Mouse (Mus musculus): ENCODE results near the gene Tmem214.
A peak's percentile ranks its signal among the peaks of the same experiment; 100 is the strongest.

Tmem214 gene

DNA sequence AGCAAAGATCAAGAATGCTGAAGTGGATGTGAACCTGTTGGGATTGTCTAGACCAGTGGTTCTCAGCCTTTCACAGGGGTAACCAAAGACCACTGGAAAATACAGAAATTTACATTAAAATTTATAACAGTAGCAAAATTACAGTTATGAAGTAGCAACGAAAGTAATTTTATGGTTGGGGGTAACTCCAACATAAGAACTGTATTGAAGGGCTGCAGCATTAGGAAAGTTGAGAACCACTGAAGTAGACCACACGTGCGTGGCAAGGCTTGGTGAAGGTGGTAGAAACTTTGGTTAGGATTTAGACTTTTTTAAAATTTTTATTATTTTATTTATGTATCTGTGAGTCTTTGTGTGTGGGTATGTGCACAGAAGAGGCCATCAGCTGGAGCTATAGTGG, at the start of gene Tmem214:
Gene Tmem214, plus strand, starts transcription at position 301 of the 400 bp plus-strand sequence.
- no peak for DNase-seq

DNA sequence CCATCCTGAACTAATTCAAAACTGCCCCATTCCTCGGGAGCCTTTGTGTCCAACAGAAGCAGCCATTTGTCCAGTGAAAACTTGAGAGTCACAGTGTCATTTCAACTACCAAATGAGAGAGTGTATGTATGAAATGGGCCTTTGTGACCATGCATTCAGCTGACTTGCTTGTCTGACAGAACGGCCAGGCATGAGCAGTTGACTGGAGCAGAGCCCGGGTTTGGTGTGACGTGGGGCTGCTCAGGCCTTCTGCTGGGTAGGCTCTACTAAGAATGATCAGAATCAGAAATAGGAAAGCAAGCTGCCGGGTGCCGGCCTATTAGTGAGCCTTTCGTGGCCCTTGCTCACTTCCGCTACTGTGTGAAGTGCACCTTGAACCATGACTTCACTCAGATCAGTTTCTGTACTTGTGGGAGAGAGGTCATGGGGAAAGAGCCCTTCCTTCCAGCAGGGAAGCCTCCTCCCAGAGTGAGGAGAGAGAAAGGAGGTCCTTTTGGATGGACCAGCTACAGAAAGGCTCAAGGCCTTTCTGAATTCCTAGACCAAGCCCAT, 49.0 kb upstream of the Tmem214 start:
- no peak for DNase-seq

DNA sequence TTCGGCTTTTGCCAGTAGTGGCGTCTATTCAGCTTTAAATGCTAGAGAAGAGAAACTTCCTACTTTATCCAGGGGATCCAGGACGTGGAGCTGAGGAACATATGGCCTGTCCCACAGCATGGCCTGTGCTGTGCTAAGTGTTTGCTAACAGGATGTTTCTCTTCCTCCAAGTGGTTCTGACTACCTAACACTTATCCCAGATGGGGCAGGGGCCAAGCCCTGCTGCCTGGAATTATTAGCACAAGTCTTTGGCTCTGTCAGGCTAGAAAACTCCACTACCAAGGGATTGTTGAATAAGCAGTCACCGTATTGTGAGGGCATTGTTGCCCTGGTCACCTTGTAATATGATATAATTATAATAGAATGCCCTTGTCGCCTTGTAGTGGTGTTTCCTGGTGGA, 45.1 kb upstream of the Tmem214 start:
- no peak for DNase-seq

DNA sequence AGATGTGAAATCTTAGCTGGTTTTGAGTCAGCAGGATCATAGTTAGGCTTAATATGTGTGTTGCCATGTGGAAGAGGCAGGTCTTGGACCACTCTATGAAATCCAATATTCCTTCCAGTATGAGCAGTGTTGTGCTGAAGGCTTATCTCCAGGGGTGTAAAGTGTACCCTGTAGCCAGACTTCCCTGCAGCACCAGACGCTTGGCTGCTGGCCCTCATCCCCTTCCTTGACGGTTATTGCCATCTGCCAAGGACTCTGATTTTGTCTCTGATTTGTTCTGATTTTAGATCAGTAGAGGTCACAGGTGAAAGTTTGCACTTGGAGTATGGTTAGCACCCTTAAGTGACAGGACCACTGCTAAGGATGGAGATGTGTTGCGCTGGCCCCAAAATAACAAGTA, 44.7 kb upstream of the Tmem214 start:
- DNase-seq: no peak

DNA sequence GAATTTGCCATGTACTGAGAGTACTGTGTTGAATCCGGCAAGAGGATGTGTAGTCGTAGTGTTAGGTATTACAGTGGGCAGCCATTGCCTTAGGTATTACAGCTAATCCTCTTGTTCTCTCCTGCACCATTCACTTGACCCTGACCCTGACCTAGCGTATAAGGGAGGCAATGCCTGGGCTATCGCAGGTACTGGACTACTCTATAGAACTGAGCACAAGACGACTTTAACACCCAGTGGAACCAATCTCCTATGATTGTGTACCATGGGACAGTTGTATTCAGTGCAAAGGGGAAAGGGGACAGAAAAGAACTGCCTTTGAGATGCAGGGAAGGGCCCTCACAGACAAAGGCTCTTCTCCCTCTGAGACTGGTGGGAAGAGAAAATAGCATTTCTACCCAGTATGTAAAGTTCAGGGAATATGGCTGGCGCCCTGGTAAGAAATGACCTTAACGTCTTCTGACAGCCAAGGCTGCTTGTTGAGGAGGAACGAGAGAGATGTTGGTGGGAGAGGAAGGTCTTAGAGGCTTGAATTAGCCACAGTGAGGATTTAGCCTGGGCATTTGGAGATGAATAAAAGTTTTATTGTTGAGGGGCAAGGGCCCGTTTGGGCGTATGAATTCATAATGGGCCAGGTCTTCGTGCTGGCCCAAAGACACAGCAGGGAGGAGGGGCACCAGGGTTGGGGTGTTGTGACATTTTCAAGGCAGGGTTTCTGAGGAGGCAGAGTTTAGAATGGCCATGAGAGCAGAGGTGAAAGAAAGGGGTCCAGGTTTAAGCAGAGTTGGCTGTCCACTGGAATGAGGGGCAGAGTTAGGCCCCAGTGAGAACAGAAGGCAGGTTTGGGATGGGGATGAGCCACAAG, 43.5 kb upstream of the Tmem214 start:
- no peak for DNase-seq

DNA sequence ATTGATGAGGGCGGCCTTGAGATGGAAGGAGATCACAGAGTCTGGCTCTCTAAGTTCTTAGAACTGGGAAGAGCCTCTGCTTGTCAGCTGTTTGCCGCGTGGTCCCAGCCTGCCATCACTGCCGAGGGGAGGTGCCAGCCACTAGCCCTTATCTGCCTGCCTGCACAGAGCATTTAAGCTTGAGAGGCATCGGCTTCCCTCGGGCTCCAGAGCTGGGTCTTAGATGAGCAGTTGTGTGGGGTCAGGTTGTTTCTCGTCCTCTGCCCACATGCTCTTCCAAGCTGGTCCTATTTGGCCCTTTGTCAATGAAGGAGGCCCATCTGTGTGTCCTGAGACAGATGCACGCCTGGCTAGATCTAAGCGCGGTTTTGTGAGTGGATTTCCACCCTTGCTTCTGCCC, 42.6 kb upstream of the Tmem214 start:
- peak; percentile 41 for DNase-seq

DNA sequence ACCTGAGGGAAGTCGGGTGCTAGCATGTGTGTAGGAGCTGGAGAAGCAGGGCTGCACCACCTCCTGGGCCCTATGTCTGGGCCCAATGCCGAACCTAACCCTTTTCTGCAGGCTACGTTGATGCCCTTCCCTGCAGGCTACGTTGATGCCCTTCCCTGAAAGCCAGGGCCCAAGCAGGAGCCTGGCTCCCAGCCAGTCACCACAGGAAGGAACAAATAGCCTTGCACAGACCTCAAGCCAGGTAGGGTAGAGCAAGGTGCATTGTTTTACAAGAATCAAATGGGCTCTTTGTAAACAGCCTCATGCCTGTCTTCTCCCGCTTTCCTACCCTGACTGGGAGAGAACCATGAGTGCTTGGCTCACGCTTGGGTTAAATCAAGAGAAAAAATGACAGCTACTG, 42.0 kb upstream of the Tmem214 start:
- peak; percentile 83 for DNase-seq

DNA sequence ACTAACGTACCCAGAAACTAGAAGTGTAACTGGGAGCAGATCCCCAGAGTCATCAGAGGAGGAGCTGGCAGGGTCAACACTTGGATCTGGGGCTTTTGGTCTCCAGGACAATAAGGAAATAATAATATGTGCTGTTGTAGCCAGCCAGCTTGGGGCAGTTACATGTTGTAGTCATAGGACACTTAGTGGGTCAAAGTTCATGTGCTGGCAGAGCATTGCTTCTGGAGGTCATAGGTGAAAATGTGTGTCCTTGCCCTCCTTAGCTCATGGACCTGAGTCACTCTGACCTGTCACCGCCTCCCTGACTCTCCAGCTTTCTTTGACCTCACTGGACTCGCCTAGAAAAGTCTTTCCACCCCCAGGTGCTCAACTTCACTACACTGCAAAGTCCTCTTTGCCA, 34.4 kb upstream of the Tmem214 start:
- DNase-seq: no peak

DNA sequence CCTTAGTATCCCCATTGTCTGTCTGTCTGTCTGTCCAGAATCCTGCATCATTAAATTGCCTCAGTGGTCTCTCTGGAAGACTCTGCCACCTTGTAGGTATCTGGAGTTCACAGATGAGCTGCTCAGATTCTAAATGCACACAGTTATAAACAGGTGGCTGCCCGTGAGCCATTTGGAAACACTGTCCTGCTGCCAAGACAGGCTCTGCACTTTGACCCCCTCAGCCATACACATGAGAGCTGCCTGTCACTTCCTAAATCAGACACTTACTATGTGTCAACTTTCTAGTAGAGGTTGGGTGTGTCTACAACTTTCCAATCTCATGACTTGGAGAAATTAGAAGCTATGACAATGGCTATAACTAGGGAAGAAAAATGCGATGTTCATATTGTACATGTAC, 28.1 kb upstream of the Tmem214 start:
- DNase-seq: no peak

DNA sequence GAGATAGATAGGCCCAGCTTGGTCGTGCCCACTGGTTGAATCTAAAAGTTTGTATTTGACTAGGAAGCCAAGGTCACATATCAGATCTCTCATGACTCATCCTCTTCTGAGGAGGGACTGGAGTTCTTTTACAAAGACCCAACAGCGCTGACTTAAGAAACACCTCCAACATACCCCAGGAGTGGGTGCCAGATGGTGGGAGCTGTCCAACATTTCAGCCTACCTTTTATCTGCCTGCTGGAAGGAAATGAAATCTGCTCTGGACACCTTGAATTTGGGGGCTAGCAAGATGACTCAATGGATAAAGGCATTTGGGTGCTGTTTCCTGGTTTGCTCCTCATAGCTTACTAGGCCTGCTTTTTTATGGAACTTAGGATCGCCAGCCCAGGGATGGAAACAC, 25.9 kb upstream of the Tmem214 start:
- no peak for DNase-seq

DNA sequence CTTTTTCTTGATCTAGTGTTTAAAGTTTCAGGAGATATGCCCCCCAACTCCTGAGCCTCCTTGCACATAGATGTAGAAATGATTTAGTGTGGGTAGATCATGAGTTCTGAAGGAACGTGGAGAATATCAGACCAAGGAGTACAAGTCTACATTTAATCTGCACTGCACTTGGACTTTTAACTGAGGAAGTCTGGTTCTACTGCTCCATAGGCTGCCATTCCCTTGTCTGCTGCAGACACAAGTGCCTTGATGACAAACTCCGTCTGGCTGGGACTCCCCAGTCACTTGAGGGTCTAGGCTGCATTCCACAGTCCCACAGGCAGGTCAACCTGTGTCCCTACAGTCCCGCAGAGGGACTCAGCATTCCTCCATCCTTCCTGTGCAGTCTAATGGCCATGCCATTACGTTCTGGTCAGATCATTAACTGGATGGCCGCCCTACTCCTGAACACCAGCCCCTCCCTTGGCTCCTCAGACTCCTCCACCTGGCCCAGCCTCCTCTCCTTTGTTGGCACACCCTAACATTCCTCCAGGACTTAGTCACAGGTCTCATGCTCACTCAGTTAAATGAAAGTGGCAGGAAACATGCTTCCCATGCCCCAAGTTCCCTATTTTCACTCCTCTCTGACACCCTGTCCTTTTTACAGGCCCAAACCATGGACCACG, 17.8 kb upstream of the Tmem214 start:
- DNase-seq: no peak

DNA sequence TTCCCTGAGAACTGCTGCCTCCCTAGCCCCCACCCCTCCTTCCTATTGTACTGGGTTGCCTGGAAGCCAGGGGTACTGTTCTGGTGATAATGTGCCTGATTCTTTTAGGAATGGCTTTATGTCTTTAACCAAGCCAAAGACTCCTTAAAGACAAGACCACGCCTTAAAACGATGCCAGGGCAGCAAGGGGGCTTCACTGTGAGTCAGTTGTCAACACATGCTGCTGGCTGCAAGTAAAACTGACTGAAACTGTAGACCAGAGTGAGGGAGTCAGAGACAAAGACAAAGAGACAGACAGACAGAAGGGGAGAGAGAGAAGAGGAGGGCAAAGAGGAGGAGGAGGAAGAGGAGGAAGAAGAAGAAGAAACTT, 17.3 kb upstream of the Tmem214 start:
- no peak for DNase-seq

DNA sequence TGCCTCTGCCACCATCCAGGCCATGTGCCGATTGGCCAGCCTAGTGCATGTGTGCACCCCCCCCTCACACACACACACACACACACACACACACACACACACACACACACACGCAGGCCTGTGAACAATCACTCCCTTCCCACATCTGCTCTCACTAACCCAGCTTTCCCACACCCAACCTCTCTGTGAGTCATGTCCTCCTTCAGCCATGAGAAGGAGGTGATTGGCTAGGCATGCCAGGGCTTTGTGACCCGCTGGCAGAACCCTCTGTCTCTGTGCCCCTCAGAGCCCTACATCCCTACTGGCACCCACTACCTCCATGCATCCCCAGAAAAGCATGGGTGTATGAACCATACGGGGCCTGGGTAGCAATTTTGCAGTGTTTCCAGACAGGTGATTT, 14.3 kb upstream of the Tmem214 start:
- DNase-seq: no peak

DNA sequence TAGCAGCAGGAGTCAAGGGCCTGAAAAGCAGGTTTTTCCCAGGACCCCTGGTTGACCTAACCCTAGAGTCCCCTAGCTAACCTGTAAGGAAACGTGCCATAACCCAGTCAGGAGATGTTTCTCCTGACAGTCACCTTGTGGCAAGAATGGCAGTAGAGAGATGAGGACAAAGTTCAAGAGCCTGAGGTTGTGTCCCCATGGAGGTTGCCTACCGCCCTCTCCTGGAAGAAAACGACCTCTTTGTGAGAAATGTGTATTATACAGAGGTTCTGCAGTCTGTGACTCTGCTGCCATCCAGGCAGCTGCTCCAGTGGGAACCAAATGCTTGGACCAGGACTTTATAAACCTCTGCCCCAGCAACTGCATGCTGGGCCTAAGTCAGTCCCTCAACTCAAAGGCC, 12.1 kb upstream of the Tmem214 start:
- DNase-seq: no peak

DNA sequence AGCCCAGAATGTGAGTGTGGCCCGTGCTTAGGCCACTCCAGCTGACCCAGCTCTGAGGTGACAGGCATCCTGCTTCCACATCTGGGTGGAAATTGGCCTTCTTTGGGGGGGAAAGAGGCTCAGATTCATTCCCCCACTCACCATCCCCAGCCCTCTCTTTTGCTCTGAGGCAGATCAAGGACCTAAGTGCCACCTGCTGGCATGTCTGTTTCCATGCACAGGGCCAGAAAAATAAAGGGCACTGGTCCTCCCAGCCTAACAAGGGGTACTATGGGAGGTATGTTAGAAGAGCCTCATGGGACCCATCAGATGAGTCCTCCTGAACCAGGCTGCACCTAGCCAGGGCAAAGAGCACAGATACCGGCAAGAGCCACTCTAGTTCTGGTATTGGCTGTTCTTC, 11.7 kb upstream of the Tmem214 start:
- no peak for DNase-seq

DNA sequence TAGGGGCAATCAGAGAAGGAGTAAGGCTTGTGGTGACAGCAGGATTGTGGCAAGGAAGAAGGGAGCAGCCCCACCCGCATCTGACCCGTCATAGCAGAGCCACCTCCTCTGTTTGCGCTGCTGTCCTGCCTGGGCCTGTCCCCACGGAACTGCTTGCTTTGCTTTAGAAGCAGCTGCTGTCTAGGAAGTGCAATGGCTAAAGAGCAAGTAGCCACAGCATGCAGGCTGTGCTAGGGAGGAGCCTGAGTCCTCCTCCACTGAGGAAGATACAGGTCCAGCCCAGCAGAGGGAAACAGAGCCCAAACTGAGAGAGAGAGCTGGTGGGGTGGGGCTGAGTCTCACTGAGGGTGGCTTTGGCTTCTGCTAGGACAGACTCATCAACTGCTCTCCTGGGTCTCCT, 4.0 kb upstream of the Tmem214 start:
- DNase-seq: no peak

DNA sequence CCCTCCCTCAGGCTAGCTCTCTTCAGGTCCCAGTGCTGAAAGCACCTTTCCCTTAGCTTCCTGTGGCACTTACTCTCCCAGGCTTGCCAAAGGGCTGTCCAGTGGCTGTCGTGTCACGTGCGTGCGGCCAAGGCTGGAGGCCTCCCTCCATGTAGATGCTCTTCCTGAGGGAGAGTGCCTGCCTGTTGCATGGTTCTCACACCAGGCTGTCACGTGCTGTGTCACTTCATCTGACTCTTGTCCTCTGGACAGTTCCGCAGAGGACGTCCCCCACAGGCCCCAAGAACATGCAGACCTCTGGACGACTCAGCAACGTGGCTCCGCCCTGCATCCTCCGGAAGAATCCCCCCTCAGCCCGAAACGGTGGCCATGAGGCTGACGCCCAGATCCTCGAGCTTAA, 3.5 kb upstream of the Tmem214 start:
- DNase-seq: no peak

DNA sequence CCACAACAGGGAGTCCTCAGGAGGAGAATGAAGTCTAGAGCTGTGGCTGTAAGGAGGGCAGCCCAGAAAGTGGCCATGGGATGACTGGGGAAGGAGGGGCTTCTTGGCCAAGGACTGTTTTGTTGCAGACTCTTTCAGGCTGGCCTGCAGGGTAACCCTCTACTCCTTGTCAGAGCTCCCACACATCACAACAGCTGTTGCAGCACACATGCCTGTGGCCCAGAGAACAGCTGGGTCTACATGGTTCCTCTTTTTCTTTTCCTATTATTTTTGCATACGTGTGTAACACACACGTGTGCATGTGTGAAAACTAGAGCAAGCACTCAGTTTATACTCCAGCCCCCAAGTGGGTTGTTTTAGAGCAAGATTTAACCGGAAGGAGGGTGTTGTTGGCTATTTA, 941 bp upstream of the Tmem214 start:
- DNase-seq: no peak

DNA sequence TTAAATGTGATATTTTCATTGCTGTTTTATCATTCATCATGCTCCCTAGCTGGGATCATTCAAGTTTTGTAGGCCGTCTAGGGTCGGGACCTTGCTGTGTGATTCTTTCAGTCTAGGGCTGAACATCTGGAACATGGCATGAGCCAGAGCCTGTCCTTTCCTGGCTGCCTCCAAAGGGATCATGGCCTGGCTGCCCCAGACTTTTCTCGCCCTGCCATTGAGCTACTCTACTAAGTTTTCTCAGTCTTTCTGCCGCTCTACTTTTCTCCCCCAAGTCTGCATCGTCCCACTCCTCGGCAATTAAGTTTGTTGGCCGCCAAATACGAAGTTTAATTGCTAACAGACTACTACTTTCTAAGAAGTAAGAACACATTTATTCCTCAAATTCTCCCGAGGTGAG, 1.2 kb downstream of the Tmem214 start:
- no peak for DNase-seq

DNA sequence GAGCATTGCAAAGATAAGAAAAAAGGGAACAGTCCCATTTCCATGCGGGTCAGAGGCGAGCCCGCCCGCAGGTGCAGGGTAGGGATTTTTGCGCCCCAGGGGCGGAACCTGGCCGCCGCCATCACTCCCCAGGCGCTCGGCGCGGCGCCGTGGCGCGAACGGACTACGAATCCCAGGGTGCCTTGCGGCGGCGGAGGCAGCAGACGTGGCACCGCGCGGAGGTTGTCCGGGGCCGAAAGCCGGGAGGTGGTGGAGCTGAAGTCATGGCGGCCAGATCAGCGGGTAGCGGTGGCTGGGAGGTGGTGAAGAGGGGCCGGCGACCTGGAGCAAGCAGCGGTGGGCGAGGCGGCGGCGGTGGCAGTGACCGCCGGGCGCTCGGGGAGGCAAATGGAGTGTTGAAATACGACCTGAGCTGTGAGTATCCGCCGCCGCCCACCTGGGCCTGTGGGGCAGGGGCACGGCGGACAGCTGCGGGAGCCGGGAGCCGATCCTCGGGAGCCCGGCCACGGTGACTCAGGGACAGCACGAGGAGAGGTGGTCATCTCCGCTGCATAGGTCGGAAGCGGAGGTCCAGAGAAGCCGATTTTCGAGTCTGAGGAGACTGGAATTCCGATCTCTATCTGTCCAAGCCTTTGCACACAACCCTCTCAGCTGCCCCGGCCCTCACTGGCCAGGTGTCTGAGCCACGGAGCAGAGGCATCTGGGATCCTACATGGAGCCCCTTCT, 1.8 kb downstream of the Tmem214 start:
- peak; percentile 86 for DNase-seq

DNA sequence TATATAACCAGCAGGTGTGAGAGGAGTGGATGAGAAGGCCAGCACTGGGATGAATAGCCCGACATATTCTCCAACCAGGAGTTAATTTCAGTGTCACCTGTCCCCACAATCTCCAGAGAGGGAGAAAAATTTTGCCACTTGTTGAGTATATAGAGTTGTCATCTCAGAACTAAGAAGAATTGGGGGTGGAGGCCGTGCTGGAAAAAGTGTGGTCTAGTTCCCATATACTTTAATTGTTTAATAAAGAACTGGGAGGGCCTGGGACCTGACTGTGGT, 2.3 kb downstream of the Tmem214 start:
- no peak for DNase-seq

DNA sequence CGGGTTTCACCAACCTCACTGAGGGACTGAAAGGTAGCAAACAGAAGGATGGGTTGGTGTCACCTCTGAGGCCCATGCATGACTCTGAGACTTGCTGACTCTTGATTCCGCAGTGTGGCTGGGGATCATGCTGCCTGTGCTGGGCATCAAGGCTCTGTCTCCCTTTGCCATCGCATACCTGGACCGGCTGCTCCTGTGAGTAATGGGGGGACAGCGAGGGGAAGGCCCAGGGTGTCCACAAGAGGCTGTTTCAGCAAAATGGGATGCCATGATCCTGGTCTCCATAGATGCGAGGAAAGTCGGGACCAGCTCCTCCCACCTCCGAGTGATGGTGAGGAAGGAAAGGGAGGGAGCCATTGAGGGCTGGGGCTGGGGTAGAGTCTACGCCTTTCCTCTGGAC, 4.8 kb downstream of the Tmem214 start:
- DNase-seq: no peak

DNA sequence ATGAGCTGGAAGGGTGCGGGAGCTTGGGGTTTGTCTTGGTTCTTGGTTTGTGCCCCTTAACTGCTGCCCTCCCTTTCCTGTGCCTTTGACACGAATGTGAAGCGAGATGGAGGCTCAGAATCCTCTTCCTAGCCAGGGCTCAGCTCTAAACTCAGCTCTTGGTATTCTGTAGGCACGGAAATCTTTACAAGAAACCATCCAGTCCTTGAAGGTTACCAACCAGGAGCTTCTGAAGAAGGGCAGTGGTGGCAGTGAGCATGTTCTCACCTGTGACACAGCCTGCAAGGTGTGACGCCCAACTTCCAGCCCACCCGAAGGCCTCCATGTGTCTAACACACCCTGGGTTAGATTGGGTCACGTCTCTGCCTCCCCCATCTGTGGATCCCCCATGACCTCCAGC, 6.6 kb downstream of the Tmem214 start:
- no peak for DNase-seq

DNA sequence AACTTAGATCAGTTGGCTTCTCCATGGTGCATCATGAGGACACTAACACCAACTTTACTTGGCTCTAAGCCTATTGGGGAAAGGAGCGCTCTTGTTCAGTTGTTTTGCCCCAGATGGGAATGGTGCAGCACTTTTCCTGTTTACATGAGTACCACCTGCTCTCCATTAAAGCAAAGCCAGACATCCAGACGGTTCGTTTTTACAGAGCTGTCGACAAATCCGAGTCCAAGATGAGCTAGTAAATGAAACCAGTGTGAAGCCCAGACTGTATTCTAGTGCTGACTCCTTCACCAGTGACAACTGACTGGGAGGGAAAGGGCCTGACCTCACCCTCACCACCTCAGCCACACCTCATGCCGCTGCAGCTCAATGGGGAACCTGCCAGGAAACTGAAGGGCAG, 10.8 kb downstream of the Tmem214 start:
- no peak for DNase-seq
